Mouse (Mus musculus) adrenal gland, postnatal 10 days (tissue): ENCODE data around the gene Lrrc58. TPM values are rescaled to one million over a fixed set of nuclear protein-coding genes. Genes with fewer than 3 reads are reported as not detected.

Source experiments
- DNase-seq: peaks from one replicate; pipeline ENCODE4 v3.0.0; 2021; ENCODE audit warnings: mixed read lengths
- total RNA-seq, 2 experiments: library from RNA; stranded (reverse); gene quantifications; 2 replicates each; pipeline ENCODE4 v1.2.3; 2021

Gene Lrrc58
- total RNA-seq, 2 experiments from 2014 or later: 160 to 216 TPM

DNA sequence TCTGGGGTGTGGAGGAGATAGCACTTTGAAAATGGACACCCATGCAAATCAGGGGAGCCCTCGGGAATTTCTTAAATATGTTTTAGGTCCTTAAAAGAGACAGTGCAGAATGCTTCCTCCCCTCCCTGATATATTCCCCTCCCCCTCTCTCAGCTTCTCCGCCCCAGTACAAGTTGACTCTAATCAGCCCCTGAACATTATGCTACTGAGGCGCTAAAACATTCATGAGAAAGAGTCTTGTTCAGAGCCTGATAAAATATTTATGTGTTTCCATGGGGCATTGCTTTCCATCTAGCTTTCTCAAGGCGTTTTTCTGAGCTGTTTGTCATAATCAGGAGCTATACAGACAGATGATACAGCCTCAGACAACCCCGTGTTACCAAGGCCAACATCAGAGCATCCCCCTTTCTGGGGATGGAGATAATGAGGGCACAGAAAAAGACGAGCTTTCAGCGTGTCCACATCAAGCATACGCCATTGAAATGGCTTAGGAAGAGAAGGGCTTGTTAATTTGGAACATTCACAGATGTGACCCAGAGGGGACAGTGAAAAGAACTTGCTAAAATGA is 52.7 kb downstream of the Lrrc58 start:
- DNase-seq: no peak

DNA sequence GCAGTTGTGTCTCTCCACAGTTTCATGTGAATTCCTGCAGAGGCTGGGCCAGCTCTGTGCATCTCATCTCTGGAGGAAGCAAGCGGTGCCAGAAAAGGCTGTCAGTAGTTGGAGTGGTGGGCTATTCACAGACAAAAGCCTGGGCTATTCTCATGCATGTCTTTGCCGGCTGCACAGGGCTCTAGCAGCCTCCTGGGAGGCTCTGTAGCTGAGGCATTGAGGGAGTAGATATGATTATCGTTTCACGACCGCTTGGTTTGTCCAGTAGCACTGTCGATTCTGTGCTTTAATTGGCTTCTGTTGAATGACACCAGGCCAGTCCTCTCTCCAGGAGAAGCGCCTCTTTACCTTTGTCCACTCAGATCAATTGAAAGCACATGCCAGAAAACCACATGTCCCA is 57.9 kb downstream of the Lrrc58 start:
- no peak for DNase-seq

DNA sequence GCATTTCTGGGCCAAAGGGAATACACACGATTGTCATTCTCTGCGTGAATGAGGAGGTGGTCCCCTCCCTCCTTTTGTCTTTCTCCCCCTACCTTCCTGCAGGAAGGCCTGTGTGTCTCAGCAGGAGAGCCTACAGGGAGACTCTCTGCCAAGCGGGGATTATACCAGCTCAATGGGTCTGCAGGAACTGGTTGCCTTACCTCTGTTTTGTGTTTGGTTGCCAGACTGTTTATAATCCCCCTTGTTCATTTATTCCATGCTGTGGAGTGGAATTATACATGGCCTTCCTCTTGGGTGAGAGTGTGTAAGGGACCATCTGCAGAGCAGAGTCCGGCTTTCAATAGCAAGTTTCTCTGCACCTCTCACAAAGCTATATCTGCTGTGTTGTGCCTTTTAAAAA is 58.9 kb downstream of the Lrrc58 start:
- no peak for DNase-seq

DNA sequence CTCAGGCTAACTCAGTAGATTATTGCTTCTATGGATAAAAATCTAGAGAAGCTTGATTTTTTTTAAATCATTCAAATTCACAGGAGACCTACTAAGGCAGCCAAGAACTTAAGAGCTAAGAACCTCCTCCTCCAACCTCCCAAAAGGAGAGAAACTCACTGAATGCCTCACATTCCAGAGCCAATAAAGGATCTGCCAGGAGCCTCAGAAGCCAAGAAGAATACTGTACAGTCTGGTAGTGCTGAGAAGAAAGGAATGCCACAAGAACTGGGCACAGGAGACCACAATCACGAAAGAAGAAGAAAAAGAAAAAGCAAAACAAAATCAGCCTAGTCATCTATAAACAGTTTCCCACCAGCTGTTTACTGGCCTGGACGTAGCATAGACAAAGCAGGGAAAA is 60.8 kb downstream of the Lrrc58 start:
- DNase-seq: no peak

DNA sequence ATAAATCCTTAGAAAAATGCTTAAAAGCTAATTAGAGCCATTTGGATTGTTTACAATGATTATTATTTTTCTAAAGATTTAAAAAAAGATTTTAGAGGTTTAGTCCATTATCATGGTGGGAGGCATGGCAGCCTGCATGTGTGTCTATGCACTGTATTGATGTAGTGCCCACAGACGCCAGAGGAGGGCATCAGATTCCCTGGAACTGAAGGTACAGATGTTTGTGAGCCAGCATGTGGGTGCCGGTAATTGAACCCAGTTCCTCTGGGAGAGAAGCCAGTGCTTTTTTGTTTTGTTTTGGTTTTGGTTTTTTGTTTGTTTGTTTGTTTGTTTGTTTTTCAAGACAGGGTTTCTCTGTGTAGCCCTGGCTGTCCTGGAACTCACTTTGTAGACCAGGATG is 61.4 kb downstream of the Lrrc58 start:
- no peak for DNase-seq

DNA sequence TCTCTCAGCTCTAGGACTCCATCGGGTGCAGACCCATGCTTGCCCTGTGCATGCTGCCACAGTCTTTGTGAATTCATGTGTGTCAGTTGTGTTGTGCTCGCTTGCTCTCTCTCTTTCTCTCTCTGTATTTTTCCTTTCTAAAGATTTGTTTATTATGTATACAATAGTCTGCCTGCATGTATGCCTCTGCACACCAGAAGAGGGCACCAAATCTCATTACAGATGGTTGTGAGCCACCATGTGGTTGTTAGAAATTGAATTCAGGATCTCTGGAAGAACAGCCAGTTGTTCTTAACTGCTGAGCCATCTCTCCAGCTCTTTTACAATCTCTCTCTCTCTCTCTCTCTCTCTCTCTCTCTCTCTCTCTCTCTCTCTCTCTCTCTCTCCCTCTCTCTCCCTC is 66.7 kb downstream of the Lrrc58 start:
- no peak for DNase-seq

DNA sequence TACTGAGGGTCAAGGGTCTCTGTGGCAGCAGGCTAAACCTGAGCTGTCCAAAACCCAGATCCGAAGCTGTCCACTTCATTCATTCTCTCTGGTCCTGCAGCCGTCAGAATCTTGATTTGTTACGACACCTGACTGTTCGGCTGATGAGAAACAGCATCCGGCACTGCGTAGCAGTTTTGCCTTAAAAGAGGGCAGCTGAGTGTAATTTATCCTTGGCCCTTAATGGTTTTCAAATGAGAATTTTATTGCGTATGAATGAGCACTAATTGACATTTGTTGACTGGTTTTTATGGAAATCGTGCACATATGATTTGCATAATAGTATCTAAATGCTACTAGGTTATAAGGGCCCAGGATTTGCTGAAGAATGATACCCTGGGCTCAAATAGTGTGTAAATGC is 69.1 kb downstream of the Lrrc58 start:
- no peak for DNase-seq

Other genes starting within 250 kb of the Lrrc58 start
- gene Ndufb4, start 213.9 kb upstream of the Lrrc58 start, total RNA-seq: 100 to 1,000 TPM; 154 TPM
- 100 to 1,000 TPM; 215 to 264 TPM for gene Fstl1, start 91.5 kb upstream of the Lrrc58 start, total RNA-seq
- under 1 TPM; 0.36 to 0.39 TPM for gene Gm36028, start 7.2 kb upstream of the Lrrc58 start, total RNA-seq
- under 1 TPM; 0.24 to 0.48 TPM for gene Gpr156, start 48.1 kb downstream of the Lrrc58 start, total RNA-seq
- 10 to 100 TPM; 52.5 to 69.5 TPM for gene Gsk3b, start 220.6 kb downstream of the Lrrc58 start, total RNA-seq